Mouse (Mus musculus): ENCODE measurements at regions not wholly inside any gene's neighbourhood (a gene's known extent, or its start where the extent isn't known, plus 50 kb on each side); places are given as distances from the start of the nearest gene placed in this dataset.

DNA sequence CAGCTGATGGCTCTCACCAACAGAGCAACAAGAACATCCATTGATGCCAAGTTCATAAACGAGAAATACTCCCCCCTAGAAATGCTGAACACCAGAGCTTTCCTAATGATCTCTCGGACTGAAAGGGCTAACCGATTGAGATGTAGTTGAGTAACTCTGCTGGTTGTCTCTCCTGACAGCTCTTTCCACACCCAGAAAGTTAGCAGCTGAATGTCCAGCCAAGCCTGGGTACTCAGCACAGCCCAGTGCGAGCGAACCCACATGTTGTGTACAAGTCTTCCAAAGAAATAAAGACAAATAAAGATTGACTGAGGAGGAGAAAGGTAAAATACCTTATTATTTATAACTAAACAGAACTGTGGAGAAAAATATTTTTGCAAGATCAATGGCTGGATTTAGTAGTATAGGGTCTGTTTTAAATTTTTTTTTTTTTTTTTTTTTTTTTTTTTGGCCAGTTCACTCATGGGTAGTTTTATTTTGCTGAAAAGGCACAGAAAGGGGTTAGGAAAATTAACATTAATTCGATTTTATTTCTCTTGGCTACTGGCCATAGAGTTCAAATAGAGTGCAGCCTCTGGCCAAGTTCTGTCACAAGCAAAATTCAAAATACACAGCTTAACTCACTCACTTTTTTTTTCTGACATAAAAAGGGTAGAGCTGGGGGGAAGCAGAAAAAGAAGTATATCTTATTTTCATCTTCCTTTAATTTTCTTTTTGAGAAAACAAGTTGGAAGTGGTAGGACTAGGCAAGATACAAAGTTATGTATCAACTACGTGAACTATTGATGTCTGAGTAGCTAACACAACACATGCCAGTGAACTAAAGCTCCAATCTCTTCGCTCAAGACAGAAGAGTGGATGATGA, 261.2 kb upstream of the Npvf start:
- no peak for DNase-seq (ENCODE audit: low spot score in 2 of 2)

DNA sequence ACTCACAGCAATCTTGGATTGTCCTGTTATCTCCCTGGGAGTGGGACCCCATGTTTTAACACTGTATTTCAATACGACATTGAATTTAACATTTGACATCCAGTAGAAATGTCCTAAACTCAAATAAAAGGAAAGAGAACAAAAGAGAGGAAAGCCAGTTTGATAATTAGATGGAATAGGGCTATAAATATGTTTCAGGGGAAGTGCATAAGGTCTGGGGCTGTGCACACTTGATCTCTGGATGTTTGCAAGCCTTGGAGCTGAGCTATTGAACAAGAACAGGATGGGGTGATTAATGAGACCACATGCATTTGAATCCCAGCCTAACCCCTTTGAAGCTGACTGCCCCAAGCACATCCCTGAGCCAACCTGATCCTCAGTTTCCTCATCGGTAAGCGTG, 264.0 kb upstream of the Npvf start:
- no peak for DNase-seq (ENCODE audit: low spot score in 2 of 2)

DNA sequence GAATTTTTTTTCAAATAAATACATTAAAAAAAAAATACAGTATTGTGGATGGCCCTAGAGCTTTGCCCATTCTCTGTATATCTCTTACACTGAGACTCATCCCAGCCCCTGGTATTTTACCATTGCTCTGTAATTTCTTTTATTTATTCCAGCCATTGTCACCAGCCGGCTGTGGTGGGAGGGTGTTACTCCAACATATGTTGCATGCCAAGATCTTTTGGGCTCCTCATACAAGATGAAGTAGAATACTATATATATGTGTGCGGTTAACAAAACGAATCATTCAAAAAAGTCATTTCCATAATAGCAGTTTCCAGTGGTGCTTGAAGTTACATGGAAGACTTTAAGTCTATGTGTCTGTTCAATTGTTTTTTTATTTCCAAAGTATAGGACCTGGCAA, 268.0 kb upstream of the Npvf start:
- peak; percentile 26 to 63 for DNase-seq (ENCODE audit: low spot score in 2 of 2)

DNA sequence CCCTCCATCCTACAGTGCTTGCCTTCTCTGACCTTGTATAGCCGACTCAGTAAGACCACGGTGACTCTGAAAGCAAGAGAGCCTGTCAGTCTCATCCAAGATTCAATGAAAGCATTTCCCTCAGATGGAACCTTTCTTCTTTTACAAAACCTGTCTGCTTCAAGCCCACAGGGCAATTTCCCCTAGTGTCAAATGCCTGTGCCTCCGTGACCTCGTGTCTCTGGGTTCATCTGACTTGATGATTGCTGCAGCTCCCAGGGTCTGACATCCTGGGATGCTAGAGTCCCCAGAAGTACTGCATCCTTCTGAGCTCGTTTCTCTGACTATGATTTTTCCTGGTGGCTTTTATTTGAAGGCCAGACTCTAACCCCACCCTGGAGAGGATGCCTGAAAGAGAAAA, 270.3 kb upstream of the Npvf start:
- DNase-seq (ENCODE audit: low spot score in 2 of 2) = no peak

DNA sequence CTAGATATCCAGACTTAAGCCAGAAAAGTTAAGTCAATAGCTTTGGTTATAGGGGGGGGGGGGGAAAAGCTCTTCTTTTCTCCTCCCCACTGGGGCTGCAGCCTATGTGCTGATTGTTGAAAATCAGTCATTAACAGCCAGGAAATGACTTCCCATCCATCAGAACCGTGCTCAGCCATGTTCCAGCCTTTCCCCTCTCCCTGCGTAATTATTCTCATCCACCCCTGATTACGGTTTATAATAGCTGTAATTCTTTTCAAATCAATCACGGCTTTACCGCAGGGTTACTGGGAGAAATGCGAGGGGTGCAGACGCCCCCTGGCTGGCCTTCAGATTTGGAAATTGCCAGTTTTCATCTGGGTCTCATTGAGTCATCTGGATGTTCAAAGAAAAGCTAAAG, 270.8 kb upstream of the Npvf start:
- no peak for DNase-seq (ENCODE audit: low spot score in 2 of 2)

DNA sequence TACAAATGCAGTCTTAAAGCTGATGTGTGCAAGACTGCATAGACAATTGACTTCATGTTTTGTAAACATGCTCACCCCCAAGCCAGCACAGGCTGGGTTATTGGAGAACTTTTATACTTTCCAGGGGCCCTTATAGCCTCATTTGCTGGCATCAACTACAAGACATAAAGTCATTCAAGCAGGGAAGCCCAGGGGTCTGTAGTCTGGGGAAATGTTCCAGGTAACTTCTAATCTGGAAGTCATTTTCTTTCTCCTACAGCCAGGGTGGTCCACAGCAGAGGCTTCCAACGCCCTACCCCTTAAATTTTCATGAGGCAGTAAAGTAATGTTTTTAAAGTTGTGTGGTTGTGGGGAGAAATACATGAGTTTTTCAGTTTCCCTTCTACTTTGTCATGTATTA, 272.1 kb upstream of the Npvf start:
- no peak for DNase-seq (ENCODE audit: low spot score in 2 of 2)

DNA sequence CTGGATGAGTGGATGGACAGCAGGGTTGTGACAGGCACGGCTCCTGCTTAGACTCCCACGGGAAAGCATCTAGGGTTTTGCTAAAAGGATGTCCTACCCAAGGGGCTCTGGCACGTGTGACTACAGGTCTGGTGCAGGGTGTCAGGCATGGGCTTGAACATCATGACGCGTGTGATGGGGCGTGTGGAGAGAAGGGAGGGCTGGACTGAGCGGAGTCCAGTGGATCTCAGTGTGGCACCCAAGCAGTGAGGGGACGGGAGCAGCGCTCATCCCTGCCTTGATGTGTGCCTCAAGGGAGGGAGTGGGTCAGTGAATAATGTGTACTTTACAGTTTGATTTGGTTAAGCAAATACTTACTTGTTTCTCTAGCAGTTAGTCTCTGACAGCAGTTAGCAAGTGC, 275.3 kb upstream of the Npvf start:
- no peak for DNase-seq (ENCODE audit: low spot score in 2 of 2)

DNA sequence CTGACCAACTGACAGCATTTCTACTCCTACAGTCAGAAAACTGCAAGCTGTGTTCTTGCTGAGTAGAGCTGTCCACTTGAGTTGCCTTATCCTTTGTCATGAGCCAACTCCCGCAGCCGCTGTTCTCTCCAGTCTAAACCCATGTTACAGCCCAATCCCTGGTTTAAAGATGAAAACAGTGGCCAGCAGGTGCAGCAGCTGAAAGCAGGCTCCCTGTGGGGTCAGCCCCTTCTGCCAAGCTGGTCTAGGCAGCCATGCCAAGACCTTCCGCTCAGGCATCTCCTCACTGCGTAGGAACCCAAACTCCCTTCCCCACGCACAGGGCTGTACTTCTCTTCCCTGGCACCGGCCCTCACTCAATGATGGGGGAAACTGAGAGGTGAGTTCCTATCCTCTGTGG, 279.3 kb upstream of the Npvf start:
- no peak for DNase-seq (ENCODE audit: low spot score in 2 of 2)

DNA sequence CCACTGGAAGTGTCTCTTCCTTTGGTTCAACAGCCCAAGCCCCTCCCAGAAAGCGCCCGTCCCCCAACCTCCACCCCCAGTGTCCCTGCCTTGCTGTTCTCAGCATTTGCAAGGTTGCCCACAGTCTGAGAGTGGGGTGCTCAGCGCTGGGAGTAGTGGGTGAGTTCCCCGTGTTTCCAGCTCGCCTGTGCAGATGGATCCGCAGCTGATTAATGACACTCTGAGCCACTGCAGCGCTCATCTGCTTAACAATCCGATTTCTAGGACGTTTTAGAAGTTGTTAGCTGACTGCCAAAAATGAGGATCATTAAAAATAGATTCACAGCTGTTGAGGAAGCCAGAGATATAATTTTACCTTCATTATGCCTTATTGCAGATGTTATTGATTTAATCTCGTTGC, 280.0 kb upstream of the Npvf start:
- DNase-seq (ENCODE audit: low spot score in 2 of 2) = peak; percentile 15 to 28

DNA sequence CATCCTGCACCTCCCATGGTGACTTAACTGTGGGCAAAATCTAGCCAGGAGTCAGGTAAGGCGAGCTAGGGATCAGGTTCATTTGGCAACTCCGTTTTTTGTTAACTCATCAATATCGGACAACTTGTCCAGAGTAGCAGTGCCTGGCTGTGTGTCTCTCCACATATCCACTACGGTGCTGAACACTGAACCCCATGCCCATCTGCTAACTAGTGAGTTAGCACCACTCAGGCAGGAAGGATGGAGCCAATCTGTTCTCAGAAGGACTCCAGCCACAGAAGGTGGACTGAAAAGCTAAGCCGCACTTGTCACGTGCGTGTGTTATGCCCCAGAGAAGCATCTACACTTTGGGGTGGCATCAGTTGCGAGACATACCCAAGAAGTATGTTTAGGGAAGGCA, 282.1 kb upstream of the Npvf start:
- DNase-seq (ENCODE audit: low spot score in 2 of 2) = no peak

DNA sequence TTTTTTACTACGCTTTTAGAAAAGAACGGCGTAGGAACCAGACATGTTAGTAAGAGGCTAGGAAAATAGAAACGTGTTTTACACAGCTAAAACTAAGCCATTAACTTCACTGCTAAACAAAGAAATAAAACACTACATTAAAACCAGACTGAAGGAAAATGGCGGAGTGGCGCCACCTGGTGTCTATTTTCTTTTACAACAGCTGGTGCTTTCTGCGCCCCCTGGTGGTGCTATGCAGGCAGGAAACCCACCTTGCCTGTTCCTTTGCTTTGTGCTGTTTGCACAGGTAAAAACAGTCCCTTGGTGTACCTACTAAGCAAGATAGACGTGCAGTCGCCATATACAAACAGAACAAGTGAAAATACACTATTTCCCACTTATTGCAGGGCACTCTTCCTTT, 282.9 kb upstream of the Npvf start:
- DNase-seq (ENCODE audit: low spot score in 2 of 2) = peak; percentile 69 to 77

DNA sequence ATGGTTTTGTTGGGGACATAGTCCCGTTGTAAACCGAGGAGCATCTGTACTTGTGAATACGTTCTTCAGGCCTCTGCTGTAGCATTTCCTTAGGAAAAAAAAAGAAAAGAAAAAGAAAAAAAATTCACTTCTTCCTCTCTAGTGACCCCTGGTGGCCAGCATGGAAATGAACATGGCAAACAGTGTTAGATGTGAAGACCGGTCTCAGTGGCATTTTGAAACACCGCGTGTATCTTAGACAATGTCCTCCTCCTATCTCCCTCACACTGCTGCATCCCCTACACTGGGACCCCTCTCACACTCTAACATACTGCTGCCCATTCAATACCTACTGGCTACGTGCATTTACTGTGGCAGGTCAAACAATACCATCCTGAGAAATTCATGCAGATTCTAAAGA, 284.6 kb upstream of the Npvf start:
- no peak for DNase-seq (ENCODE audit: low spot score in 2 of 2)

DNA sequence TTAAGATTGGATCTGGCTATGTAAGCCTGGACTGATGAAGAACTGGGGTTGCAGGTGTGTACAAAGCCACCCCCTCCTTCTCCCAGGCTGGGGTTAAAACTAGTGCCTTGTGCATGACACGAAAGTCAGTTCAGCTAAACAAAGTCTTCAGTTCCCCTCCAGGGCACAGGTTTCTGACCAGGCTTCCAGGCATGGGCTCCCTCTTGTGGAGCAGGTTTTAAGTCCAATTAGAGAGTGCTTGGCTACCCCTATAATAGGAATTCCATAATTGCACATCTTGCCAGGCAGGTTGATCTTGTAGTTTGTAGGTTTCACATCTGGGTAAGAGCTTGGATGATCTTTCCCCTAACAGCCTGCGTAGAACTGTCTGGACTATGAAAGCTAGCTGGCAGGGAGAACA, 285.2 kb upstream of the Npvf start:
- no peak for DNase-seq (ENCODE audit: low spot score in 2 of 2)

DNA sequence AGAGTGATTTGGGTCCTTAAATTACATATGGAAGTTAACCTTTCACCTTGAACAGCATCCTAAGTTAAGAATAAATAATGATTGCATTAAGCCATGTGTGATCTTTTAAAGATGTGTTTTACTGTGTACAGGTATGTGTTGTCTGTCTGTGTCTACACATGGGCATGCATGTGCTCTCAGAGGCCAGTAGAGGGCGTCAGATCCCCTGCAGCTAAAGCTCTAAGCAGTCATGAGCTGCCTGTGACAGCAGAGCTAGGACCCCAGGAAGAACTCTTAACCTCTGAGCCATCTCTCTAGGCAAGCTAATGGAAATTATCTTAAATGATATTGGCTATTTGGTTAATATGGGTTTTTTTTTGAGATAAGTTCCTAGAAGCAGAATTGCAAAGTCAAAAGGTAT, 285.9 kb upstream of the Npvf start:
- DNase-seq (ENCODE audit: low spot score in 2 of 2) = no peak

DNA sequence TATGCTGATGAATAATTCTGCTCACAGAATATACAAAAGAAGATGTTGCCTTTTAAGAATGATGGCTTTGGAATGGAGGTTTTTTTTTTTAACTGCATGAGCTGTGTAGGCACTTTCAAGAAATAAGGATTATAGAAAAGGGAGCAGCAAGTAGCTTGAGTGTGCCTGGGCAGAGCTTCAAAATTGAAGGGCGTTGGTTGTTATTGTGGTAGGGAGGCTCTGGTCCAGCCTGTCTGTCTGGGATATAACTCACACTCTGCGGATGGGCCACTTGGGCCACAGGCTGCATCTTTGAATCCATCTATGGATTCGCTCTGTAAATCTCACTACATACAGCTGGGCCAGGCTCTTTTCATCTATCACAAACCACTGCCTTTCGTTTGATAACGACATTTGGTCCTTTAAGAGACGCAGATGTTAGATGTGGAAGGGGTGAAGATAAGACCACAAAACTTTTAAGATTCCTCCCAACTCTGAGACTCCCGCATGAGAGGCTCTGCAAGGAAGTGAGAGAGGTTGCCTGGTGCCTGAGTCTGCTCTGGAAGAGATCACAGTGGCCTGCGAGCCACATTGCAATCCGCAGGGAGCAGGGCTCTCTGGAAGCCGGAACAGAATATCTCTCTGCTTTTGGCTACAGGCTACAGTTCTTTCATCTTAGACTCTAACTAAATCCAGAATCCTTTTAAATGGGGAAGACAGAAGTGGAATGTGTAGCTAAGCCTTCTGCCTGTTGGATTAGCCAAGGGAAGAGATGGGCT, 286.6 kb upstream of the Npvf start:
- no peak for DNase-seq (ENCODE audit: low spot score in 2 of 2)

DNA sequence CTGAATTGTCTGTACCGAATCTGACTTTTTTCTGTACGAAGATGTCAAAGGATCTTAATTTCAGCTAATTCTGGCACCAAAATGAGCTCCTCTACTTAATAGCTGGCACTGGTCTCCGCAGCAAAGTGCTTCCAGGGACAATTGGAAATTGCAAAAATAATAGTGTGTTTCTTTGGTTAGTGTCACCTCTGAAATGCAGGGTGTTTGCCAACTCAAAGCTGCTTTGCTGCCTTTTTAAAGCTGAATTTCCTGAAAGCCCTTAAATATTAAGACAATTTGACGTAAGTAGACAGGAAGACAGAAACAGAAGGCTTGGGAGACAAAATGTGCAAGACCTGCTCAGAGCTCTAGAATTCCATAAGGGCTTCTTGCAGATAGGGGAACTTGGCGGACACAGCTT, 288.5 kb upstream of the Npvf start:
- DNase-seq (ENCODE audit: low spot score in 2 of 2) = no peak

DNA sequence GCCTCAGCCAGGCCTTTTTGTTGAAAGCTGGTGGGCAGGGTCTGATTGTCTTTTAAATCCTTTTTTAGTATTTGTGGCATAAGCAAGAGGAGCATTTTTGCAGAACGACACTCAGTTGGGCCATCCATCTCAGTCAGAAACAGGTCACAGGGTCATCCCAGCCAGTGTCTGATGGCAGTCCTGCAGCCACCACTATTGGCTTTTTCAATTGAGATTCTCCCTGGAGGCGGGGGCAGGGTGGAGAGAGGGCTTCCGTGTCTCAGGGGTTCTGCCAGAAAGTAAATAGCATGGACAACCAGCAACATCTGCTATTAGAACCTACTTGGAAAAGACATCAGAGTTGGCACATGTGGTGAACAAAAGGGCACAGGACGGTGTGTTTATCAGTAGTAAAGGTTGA, 293.8 kb upstream of the Npvf start:
- DNase-seq (ENCODE audit: low spot score in 2 of 2) = no peak

DNA sequence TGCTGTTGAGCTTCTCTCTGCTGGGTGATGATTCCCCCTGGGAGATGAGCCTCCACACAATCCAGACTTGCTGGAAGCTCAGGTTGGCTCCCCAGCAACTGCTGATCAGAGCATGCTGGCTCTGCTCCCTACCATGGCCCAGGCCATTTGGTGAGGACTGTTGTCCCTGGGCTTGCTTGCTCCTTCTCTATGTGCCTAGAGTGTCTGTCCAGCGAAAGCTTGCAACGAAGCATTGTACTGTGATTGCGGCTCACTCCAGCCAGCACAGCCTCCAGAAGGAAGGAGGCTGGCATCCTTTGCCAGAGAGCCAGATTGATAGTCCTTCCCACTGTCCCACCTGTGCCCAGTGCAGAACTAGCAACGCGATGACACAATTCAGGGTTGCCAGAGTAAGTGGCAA, 295.1 kb upstream of the Npvf start:
- DNase-seq (ENCODE audit: low spot score in 2 of 2) = no peak

DNA sequence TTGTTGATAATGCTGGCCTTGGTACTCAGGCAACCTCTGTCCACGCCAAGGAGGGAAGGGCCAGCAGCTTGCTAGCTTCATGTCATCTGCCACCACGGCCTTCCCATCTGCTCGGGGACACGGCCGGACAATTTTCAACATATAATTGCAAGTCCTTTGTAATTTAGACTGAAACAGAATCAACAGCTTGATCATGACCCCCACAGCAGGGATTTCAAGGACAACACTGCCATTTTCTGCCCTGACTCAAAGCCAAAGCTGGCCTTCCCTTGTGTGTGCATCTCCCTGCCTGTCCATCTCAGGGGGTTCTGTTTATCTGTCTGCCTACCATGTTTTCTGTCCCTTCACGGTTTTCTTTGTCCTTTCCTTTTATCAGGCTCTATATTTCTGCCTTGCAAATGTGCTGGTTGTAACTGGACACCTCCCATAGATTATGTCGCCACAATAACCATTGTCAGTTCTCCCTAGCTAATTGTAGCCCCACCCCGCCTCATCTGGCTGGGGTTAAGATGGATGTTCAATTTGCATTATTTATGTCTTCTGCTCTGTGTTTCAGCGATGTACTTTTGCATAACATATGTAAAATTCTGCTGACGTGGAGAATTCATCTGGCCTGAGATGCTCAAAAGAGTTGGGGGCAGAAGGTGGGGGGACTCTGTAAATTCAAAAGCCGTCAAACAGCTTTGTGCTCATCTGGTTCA, 295.8 kb upstream of the Npvf start:
- DNase-seq (ENCODE audit: low spot score in 2 of 2) = no peak

DNA sequence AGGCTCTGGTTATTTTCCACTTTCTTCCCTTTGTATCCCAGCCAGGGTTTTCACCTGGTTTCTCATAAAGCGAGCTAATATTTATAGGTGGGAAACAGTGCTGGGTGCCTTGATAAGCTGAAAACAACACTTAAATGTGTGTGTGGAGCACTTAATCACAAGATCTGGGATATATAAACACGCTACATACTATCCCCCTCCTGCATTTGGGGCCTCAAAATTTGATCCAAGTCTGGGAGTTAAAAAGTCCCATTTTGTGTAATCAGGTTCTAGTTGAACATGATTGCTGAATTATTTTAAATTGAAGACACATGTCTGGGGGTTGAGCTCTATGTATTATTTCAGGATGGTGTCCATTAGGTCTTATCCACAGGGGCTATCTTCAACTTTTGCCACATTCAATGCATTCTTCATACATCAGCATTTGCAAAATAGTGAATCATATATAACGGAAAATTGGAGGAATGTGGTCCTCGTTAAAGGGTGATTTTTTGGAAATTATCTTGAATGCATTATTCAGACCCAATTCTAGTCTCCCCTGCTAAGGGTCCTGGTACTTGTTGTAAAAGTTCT, 303.2 kb upstream of the Npvf start:
- DNase-seq (ENCODE audit: low spot score in 2 of 2) = no peak

DNA sequence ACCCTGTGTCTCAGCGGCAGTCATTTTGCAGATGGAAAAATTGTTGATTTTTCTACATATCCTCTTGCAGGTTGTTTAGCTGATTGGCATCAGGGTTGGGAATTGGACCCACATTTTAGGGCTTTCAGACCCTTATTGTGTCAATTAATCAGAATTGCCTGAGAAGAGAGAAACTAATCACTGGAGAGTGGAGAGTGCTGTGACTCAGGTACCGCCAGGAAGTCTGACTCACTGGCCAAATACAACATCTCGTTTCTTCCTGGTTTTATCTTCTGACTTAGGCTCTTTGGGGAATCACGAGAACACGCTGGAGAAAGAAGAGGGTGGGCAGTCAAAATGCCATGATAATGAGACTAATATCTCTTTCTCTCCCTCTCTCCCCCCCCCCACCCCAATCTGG, 306.1 kb upstream of the Npvf start:
- no peak for DNase-seq (ENCODE audit: low spot score in 2 of 2)

DNA sequence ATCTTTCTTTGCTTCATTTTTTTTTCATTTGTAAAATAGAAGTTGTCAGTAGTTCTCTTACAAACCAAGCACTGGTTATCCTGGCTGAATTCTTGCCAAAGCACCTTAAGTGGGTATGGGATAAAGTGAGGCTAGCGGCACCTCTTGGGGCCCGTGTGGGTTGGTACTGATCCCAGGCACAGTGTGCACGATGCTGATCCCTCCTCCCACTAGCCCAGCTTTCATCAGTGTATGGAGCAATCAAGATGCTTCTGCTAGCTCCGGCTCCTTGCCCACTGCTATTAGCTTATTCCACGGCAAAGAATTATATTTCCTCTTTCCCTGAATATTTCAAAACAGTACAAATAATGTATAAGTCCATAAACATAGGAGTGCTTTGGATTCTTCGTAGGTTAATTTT, 307.4 kb upstream of the Npvf start:
- DNase-seq (ENCODE audit: low spot score in 2 of 2) = no peak
